Mouse (Mus musculus) embryonic facial prominence, embryonic 15.5 days (tissue): ENCODE measurements around the gene Ugt1a10. TPM values are rescaled to one million over a fixed set of nuclear protein-coding genes. Genes with fewer than 3 reads are reported as not detected.
"Not testable (repeated sequence)": the region's sequence is repeated elsewhere in the genome, so short reads cannot be mapped to it uniquely, and the experiment has no call there.

Experiments
- ATAC-seq: fragments of 200-750 bp; cut with Nextera tagmentation; 2 replicates; pipeline ENCODE4 v1.8.0; 2017; ENCODE audit warnings: low read depth, moderate TSS enrichment; ENCODE audit not compliant: insufficient number of reproducible peaks, low FRiP score, low TSS enrichment
- H3K27ac ChIP-seq: fragments of 300-500 bp; sonication (generic); replicated peaks from 2 replicates; pipeline ENCODE4 v1.5.1; 2015; ENCODE audit warnings: mild to moderate bottlenecking, inconsistent platforms
- H3K27me3 ChIP-seq: fragments of 300-500 bp; sonication (generic); 2 replicates; pipeline ENCODE4 v1.6.1; 2015; ENCODE audit warnings: inconsistent platforms
- H3K36me3 ChIP-seq: fragments of 300-500 bp; sonication (generic); 2 replicates; pipeline ENCODE4 v1.6.1; 2015; ENCODE audit warnings: mild to moderate bottlenecking, inconsistent platforms
- H3K4me1 ChIP-seq: fragments of 300-500 bp; sonication (generic); 2 replicates; pipeline ENCODE4 v1.6.1; 2015; ENCODE audit warnings: inconsistent platforms
- H3K4me2 ChIP-seq: fragments of 300-500 bp; sonication (generic); replicated peaks from 2 replicates; pipeline ENCODE4 v1.6.1; 2015; ENCODE audit warnings: mild to moderate bottlenecking, inconsistent platforms
- H3K4me3 ChIP-seq: fragments of 300-500 bp; sonication (generic); replicated peaks from 2 replicates; pipeline ENCODE4 v1.5.1; 2015; ENCODE audit warnings: mild to moderate bottlenecking, inconsistent platforms
- H3K9ac ChIP-seq: fragments of 300-500 bp; sonication (generic); 2 replicates; pipeline ENCODE4 v1.6.1; 2015; ENCODE audit warnings: inconsistent platforms
- H3K9me3 ChIP-seq: fragments of 300-500 bp; sonication (generic); replicated peaks from 2 replicates; pipeline ENCODE4 v1.6.1; 2016; ENCODE audit warnings: inconsistent platforms
- WGBS: fragments of 180-500 bp; shearing (Covaris S2); methylation state at CpG from one replicate; pipeline ENCODE4 v1.1.7; 2015; 5-methylcytosine and 5-hydroxymethylcytosine counted together
- polyA plus RNA-seq: library from polyadenylated mRNA; unstranded; fragments of >200 nt; fragmentation: Nextera tagmentation; extraction: Ambion mirVana; gene quantifications from 2 replicates; pipeline ENCODE4 v1.2.1, GENCODE M21; 2015

Ugt1a10 gene
- polyA plus RNA-seq, 1 experiment from 2014 or later, result not detected

DNA sequence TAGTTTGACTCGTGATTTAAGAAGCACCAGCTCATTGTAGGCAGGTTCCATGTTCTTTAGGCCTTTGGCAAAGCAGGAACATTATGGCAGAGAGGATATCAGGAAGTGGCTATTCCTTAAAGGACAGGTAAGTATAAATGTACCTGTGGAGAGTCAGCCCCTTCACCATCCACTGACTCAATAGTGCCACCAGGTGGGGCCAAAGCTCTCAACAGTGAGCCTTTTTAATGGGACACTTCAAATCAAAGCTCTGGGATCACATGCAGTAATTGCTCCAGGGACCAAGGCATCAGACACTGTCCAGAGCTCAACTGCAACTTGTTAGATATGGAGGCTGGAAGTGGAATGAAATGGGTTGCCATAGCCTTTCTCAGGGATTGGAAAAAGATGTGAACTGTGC is 66.3 kb downstream of the Ugt1a10 start:
- H3K9ac ChIP-seq, H3K36me3 ChIP-seq, H3K9me3 ChIP-seq, H3K4me2 ChIP-seq, H3K27ac ChIP-seq, H3K4me3 ChIP-seq, H3K27me3 ChIP-seq, ATAC-seq, H3K4me1 ChIP-seq: not testable (repeated sequence)
- no CpG with 5 or more reads among the region's 1 CpGs for WGBS

- ATAC-seq, H3K4me3 ChIP-seq, H3K9me3 ChIP-seq, H3K4me2 ChIP-seq, H3K36me3 ChIP-seq, H3K9ac ChIP-seq, H3K27ac ChIP-seq, H3K4me1 ChIP-seq, H3K27me3 ChIP-seq: not testable (repeated sequence)
- 68% methylated on average over 4 of the region's 4 CpGs for WGBS
Observed at GRCm38 (mm10) chr1:88125827-88126360, 70.7 kb downstream of the Ugt1a10 start.

- H3K4me3 ChIP-seq, H3K9ac ChIP-seq, H3K27me3 ChIP-seq, H3K9me3 ChIP-seq, H3K36me3 ChIP-seq, H3K27ac ChIP-seq, H3K4me1 ChIP-seq, ATAC-seq, H3K4me2 ChIP-seq: not testable (repeated sequence)
- WGBS, result 78% methylated on average over 2 of the region's 2 CpGs
Observed at GRCm38 (mm10) chr1:88129091-88129490, 73.9 kb downstream of the Ugt1a10 start.

- WGBS, result 86% methylated on average over 1 of the region's 1 CpGs
- H3K9me3 ChIP-seq, H3K9ac ChIP-seq, H3K27ac ChIP-seq, H3K36me3 ChIP-seq, H3K4me2 ChIP-seq, ATAC-seq, H3K4me3 ChIP-seq, H3K27me3 ChIP-seq: not testable (repeated sequence)
- H3K4me1 ChIP-seq, result peaks cover 12% of the 10 kb centered on the region
Observed at GRCm38 (mm10) chr1:88130223-88130622, 75.0 kb downstream of the Ugt1a10 start.

- no peak for ATAC-seq
- H3K27ac ChIP-seq, result peak overlapping the region; percentile 84
Observed at GRCm38 (mm10) chr1:88133908-88134456, 78.8 kb downstream of the Ugt1a10 start.

DNA sequence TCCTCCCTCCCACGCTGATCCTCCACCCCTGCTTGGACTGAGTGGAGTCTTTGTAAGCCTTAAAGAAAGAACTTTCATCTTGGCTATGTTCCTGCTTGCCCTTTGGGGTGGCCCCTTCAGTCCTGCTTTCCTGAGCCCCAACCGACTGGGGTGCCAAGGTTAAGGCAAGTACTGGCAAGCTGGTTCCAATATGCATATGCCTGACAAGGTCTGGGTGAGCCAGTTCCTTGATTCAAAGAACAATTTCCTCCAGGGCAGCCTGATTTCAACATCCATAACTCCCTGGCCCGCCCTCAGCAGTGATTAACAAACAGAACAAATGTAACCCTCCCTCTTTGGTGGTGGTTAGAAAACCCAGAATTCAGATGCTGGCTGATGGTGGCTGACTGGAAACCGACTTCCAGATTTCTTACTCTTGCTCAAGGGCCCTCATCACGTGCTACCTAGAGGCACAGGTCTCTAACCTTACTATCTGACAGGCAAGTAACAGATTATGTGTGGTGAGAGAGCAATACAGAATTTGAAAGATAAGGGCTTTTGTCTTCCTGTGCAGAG is 79.3 kb downstream of the Ugt1a10 start, which contains the start of gene Ugt1a6a:
Gene Ugt1a6a, plus strand, starts transcription at position 353 of the 555 bp plus-strand sequence.
- H3K27me3 ChIP-seq, H3K9me3 ChIP-seq, H3K36me3 ChIP-seq, H3K9ac ChIP-seq, H3K4me3 ChIP-seq: not testable (repeated sequence)
- Histone ChIP-seq H3K27ac (peak within 1 kb of the TSS; percentile 84), H3K4me2 (0 out of 2 replicates have a peak within 1 kb of the TSS, but pooled peaks have one; percentile 27), H3K4me1 (peaks cover 12% of the 10 kb centered on the region)
- WGBS, result 15% methylated on average over 5 of the region's 5 CpGs
- peak; percentile 75 for ATAC-seq

More at GRCm38 (mm10) chr1:88133908-88134456, 78.8 kb downstream of the Ugt1a10 start:
- Histone ChIP-seq H3K4me3 (no peak overlapping the region), H3K36me3 (no peaks in the 10 kb centered on the region), H3K9ac (no peak overlapping the region), H3K27me3 (no peaks in the 10 kb centered on the region), H3K4me1 (peaks cover 12% of the 10 kb centered on the region), H3K4me2 (no peak overlapping the region), H3K9me3 (no peaks in the 10 kb centered on the region)
- 29% methylated on average over 3 of the region's 3 CpGs for WGBS

DNA sequence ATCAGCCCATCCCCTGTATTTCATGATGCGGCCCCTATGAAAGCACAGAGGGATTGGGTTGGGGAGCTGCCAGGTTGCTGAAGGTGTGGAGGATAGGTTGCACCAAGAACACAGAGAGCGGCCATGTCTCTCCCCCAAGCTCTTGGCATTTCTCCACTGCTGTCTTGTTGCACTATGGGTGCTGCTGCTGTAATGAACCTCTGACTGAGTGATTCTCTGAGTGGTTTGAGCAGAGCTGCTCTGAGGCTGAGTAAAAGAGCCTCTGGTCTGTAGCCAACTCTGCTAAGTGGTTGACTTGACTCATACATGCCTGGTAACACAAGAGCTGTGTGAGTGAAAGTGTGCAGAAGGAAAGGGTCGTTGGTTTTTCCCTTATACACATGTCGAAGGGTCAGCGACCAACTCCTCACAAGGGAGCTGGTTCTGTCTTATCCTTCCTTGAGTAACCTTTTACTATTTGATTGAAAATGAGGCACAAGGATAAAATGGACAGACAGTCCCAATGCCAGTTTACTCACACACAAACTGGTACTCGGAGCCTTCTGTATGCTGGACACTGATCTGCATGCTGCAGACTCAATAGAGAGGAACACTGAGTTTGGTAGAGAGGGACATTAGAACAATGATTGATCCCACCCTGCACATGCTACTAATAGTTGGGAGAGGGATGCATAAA is 80.2 kb downstream of the Ugt1a10 start:
- ATAC-seq, H3K9ac ChIP-seq, H3K36me3 ChIP-seq, H3K9me3 ChIP-seq, H3K4me3 ChIP-seq, H3K27me3 ChIP-seq: not testable (repeated sequence)
- 70% methylated on average over 6 of the region's 6 CpGs for WGBS
- Histone ChIP-seq H3K4me1 (peaks cover 12% of the 10 kb centered on the region), H3K4me2 (0 out of 2 replicates have a peak overlapping the region, but pooled peaks have one; percentile 27), H3K27ac (peak overlapping the region; percentile 48; the same call in 1 of the 2 replicates)

- Histone ChIP-seq H3K9me3 (no peaks in the 10 kb centered on the region), H3K27me3 (no peaks in the 10 kb centered on the region), H3K4me2 (no peak overlapping the region), H3K36me3 (no peaks in the 10 kb centered on the region), H3K4me3 (no peak overlapping the region), H3K4me1 (peaks cover 12% of the 10 kb centered on the region), H3K27ac (no peak overlapping the region), H3K9ac (no peak overlapping the region)
- no peak for ATAC-seq
- 60% methylated on average over 2 of the region's 2 CpGs for WGBS
Observed at GRCm38 (mm10) chr1:88136646-88137045, 81.5 kb downstream of the Ugt1a10 start.

DNA sequence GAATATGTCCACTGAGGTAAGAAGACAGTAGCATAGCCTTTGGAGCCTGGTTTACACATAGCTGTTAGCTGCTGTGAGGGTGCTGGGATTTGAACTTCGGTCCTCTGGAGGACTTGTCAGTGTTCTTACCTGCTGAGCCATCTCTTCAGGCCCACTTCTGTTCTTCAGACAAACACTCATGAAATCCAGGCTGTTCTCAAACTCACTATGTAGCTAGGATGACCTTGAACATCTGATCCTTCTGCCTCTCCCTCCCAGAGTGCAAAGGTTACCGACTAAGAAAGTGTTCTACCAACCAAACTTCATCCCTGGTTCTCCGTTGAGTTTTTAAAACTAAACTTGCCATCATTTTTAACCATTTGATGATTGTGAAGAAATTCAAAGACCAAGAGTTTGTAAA is 82.1 kb downstream of the Ugt1a10 start:
- H3K27ac ChIP-seq, result no peak overlapping the region
- H3K27me3 ChIP-seq, result no peaks in the 10 kb centered on the region
- WGBS, result 82% methylated on average over 3 of the region's 3 CpGs
- ATAC-seq, result no peak
- no peak overlapping the region for H3K9ac ChIP-seq
- H3K4me2 ChIP-seq, result no peak overlapping the region
- no peaks in the 10 kb centered on the region for H3K9me3 ChIP-seq
- H3K36me3 ChIP-seq, result no peaks in the 10 kb centered on the region
- peaks cover 12% of the 10 kb centered on the region for H3K4me1 ChIP-seq
- H3K4me3 ChIP-seq, result no peak overlapping the region

DNA sequence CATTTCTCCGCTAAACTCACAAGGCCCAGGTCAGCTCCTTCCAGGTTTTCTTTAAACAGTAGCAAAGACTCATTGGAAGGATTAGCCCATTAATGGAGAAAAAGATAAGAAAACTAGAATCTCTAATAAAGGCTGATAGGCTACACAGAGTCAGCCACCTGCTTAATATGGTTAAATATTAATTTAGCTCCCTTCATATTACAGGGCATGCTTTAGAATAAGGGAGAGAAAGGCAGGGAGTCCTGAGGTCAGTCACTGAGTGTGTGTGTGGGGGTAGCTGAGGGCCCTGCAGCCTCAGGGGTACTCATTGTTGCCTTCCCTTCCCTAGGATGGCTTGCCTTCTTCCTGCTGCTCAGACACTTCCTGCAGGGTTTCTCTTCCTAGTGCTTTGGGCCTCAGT is 83.0 kb downstream of the Ugt1a10 start:
- Histone ChIP-seq H3K4me3 (no peak overlapping the region), H3K27me3 (no peaks in the 10 kb centered on the region), H3K4me2 (no peak overlapping the region), H3K36me3 (no peaks in the 10 kb centered on the region), H3K4me1 (peaks cover 12% of the 10 kb centered on the region), H3K9me3 (no peaks in the 10 kb centered on the region), H3K9ac (no peak overlapping the region), H3K27ac (no peak overlapping the region)
- ATAC-seq, result no peak
- WGBS, result 96% methylated on average over 1 of the region's 1 CpGs

DNA sequence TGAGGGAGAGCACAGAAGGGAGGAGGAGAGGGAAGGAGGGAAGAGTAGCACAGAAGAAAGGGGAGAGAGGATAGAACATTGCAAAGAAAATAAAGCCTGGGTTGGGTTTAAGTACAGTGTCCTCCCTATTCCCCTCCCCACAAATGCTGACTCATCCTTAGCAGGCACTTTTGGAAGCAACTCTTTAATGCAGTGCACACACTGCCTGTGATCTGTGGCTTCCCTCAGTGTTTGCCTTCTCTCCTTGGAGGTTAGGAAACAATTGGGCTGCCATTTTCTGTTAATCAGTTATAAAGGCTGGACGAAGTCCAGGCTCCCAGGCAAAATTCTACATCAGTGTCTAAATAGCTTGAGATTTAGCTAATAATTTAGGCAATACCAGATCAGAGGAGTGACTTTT is 85.3 kb downstream of the Ugt1a10 start:
- ATAC-seq, H3K4me1 ChIP-seq, H3K9ac ChIP-seq, H3K4me3 ChIP-seq, H3K27ac ChIP-seq, H3K36me3 ChIP-seq, H3K27me3 ChIP-seq, H3K4me2 ChIP-seq, H3K9me3 ChIP-seq: not testable (repeated sequence)
- 53% methylated on average over 1 of the region's 1 CpGs for WGBS
